In the genomic region with DNA sequence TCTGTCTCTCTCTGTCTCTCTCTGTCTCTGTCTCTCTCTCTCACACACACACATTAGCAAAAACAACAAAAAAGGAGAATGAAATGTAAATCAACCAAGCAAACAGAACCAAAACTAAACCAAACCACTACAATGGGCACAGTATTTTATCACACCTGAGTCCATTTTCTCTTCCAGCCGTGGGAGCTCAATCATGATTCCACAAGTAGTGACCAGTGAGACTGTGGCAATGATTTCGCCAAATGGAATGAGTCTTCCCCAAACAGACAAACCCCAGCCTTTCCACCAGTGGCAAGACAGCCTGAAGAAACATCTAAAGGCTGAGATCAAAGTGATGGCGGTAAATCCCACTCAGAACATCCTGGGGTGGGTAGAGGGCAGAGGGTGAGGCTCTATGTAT, we compare ENCODE assay signal across 34 mouse cellular contexts. TPM values are rescaled to one million over a fixed set of nuclear protein-coding genes. Genes with fewer than 3 reads are reported as not detected.
"Had no signal": no experiment of that assay in that cellular context is flagged by ENCODE, and none has a peak within 500 bp of the region (broad histone marks: within the 10 kb centered on the region; RNA-seq: fewer than 3 reads in every experiment).

No protein-coding gene starts in this region.

- H3K27me3 ChIP-seq: heart, embryonic 13.5 days; heart, embryonic 15.5 days; hindbrain, embryonic 13.5 days; hindbrain, embryonic 15.5 days; intestine, embryonic 15.5 days; limb, embryonic 13.5 days; limb, embryonic 15.5 days; liver, embryonic 12.5 days had no signal

- H3K4me3 ChIP-seq: heart, adult 2 months; heart, embryonic 13.5 days; heart, embryonic 15.5 days; hindbrain, embryonic 13.5 days; hindbrain, embryonic 15.5 days; intestine, embryonic 15.5 days; layer of hippocampus, adult 2 months; left cerebral cortex, adult 2 months; limb, embryonic 13.5 days; limb, embryonic 15.5 days; liver, embryonic 12.5 days had no signal

- H3K4me1 ChIP-seq: heart, embryonic 13.5 days; heart, embryonic 15.5 days; hindbrain, embryonic 13.5 days; hindbrain, embryonic 15.5 days; intestine, embryonic 15.5 days; limb, embryonic 13.5 days; limb, embryonic 15.5 days; liver, embryonic 12.5 days had no signal

- DNase-seq: gastrocnemius, postnatal 14 days; gastrocnemius, postnatal 36 days; heart, adult 2 months; heart, postnatal 14 days; heart, postnatal 36 days; kidney, adult 18-20 months; kidney, adult 8-10 months; kidney, postnatal 10 days; kidney, postnatal 36 days; left cerebral cortex, postnatal 4 days had no signal

- H3K27ac ChIP-seq: heart, adult 2 months; heart, embryonic 13.5 days; heart, embryonic 15.5 days; hindbrain, embryonic 13.5 days; hindbrain, embryonic 15.5 days; hindbrain, postnatal 0 days; intestine, embryonic 15.5 days; layer of hippocampus, adult 2 months; left cerebral cortex, adult 2 months; limb, embryonic 13.5 days; limb, embryonic 15.5 days; liver, embryonic 12.5 days; liver, embryonic 14.5 days had no signal

- H3K36me3 ChIP-seq: heart, embryonic 13.5 days; heart, embryonic 15.5 days; hindbrain, embryonic 13.5 days; hindbrain, embryonic 15.5 days; intestine, embryonic 15.5 days; limb, embryonic 13.5 days; limb, embryonic 15.5 days; liver, embryonic 12.5 days had no signal

RNA-seq across cellular contexts. Expression of a gene that starts 16.5 kb away (rescaled TPM):
- total RNA-seq: hindbrain, postnatal 0 days; layer of hippocampus, adult 2 months; layer of hippocampus, postnatal 10 days; layer of hippocampus, postnatal 25 days; left cerebral cortex, adult 2 months; left cerebral cortex, postnatal 10 days; left cerebral cortex, postnatal 25 days; left cerebral cortex, postnatal 4 days had no signal
- polyA plus RNA-seq: hindbrain, embryonic 13.5 days; hindbrain, embryonic 15.5 days; hindbrain, postnatal 0 days had no signal

RNA-seq across cellular contexts. Expression of a gene that starts 34.4 kb away (rescaled TPM):
- total RNA-seq: gastrocnemius, adult 18-20 months; gastrocnemius, adult 8-10 months; hindbrain, postnatal 0 days had no signal
- polyA plus RNA-seq: heart, embryonic 11.5 days; heart, embryonic 13.5 days; heart, embryonic 15.5 days; heart, postnatal 0 days; hindbrain, embryonic 11.5 days; hindbrain, embryonic 13.5 days; hindbrain, embryonic 15.5 days; hindbrain, postnatal 0 days; kidney, embryonic 14.5 days; kidney, embryonic 16.5 days; limb, embryonic 11.5 days; limb, embryonic 13.5 days; limb, embryonic 15.5 days; liver, embryonic 12.5 days had no signal
